Comparison of ENCODE assay signal across 8 mouse cellular contexts in genomic region chr2:129904753-129905152, GRCm38 (mm10).
A peak's percentile ranks its signal among the peaks of the same experiment; 100 is the strongest.
DNase-seq lines count a peak whose midpoint lies in the region; ATAC-seq lines count a peak whose summit lies in the region.

No protein-coding gene starts in this region.

- H3K36me3 ChIP-seq in heart, embryonic 16.5 days (ENCODE audit: control insufficient read depth, insufficient read depth): no peaks in the 10 kb centered on the region
- no peaks in the 10 kb centered on the region for H3K36me3 ChIP-seq in heart, embryonic 11.5 days (ENCODE audit: control insufficient read depth, insufficient read depth, low read length)

- no peak overlapping the region for H3K4me3 ChIP-seq in heart, embryonic 16.5 days (ENCODE audit: low read length)
- H3K4me3 ChIP-seq in heart, embryonic 11.5 days (ENCODE audit: low read depth, low read length): no peak overlapping the region

- no peak overlapping the region for H3K9ac ChIP-seq in heart, embryonic 16.5 days (ENCODE audit: low read length)
- H3K9ac ChIP-seq in heart, embryonic 11.5 days (ENCODE audit: low read depth, low read length): no peak overlapping the region

- H3K27me3 ChIP-seq in heart, embryonic 16.5 days (ENCODE audit: control insufficient read depth, insufficient read depth, low read length): 0 out of 2 replicates have a peak, but pooled peaks cover 3% of the 10 kb centered on the region
- H3K27me3 ChIP-seq in heart, embryonic 11.5 days (ENCODE audit: control insufficient read depth, insufficient read depth, low read length): peaks cover 7% of the 10 kb centered on the region; the same call in 1 of the 2 replicates

- ATAC-seq in heart, embryonic 16.5 days (replicated peaks; ENCODE audit: extremely low read depth, insufficient read depth, low FRiP score): no peak
- no peak for ATAC-seq in heart, embryonic 11.5 days (replicated peaks; ENCODE audit: insufficient number of reproducible peaks, low FRiP score, low TSS enrichment)

- H3K4me1 ChIP-seq in heart, embryonic 16.5 days (ENCODE audit: control insufficient read depth, insufficient read depth, low read length): peaks cover 26% of the 10 kb centered on the region
- H3K4me1 ChIP-seq in heart, embryonic 11.5 days (ENCODE audit: control insufficient read depth, insufficient read depth, low read length): peaks cover 10% of the 10 kb centered on the region

- H3K27ac ChIP-seq in heart, embryonic 16.5 days (ENCODE audit: low read length): 0 out of 2 replicates have a peak overlapping the region, but pooled peaks have one; percentile 16
- no peak overlapping the region for H3K27ac ChIP-seq in heart, embryonic 11.5 days (ENCODE audit: low read depth, low read length)

- WGBS in heart, embryonic 16.5 days: 38% methylated on average over 7 of the region's 7 CpGs
- 39% methylated on average over 7 of the region's 7 CpGs for WGBS in heart, embryonic 11.5 days (ENCODE audit: insufficient replicate concordance)

- 0 out of 2 replicates have a peak, but pooled peaks cover 5% of the 10 kb centered on the region for H3K9me3 ChIP-seq in heart, embryonic 16.5 days (replicated peaks; ENCODE audit: control insufficient read depth, low read length)
- no peaks in the 10 kb centered on the region for H3K9me3 ChIP-seq in heart, embryonic 11.5 days (replicated peaks; ENCODE audit: control insufficient read depth, low read length)

- H3K4me2 ChIP-seq in heart, embryonic 16.5 days (ENCODE audit: low read depth, low read length): no peak overlapping the region
- no peak overlapping the region for H3K4me2 ChIP-seq in heart, embryonic 11.5 days

- peak; percentile 12 for DNase-seq in thymus, postnatal 4 days
- no peak for DNase-seq in thymus, postnatal 36 days
- DNase-seq in embryo, embryonic 11.5 days (ENCODE audit: low read depth, low spot score): peak; percentile 24
- peak; percentile 53 to 58 for DNase-seq in layer of hippocampus, postnatal 14 days (ENCODE audit: low spot score in 2 of 2)
- no peak for DNase-seq in testis, postnatal 14 days (ENCODE audit: low spot score)
- no peak for DNase-seq in ovary, adult 18-20 months (ENCODE audit: low spot score)

Comparison
In these comparisons a context has a peak if more than half of its experiments do, and no peak if none do; other contexts are left out.
1. DNase-seq: peak in thymus, postnatal 4 days (single experiment), embryo, embryonic 11.5 days (single experiment) and layer of hippocampus, postnatal 14 days (2 of 2); none in thymus, postnatal 36 days (0 of 2), testis, postnatal 14 days (single experiment) and ovary, adult 18-20 months (single experiment).